Mouse (Mus musculus) right cerebral cortex, postnatal 36 days (tissue): ENCODE measurements at regions not wholly inside any gene's neighbourhood (a gene's known extent, or its start where the extent isn't known, plus 50 kb on each side); places are given as distances from the start of the nearest gene placed in this dataset.

Experiments used
- DNase-seq, 2 experiments: peaks; one replicate each; pipeline ENCODE4 v3.0.0; 2022; ENCODE audit warnings: low spot score in 2 of 2, mixed read lengths in 1 of 2

GRCm38 (mm10) chr9:47129101-47129500 is 130.6 kb downstream of the Gm4791 start:
- DNase-seq, result no peak

- DNase-seq, result no peak
Observed at GRCm38 (mm10) chr9:47133454-47133853, 134.9 kb downstream of the Gm4791 start.

- DNase-seq, result no peak
Observed at GRCm38 (mm10) chr9:47133873-47134272, 135.3 kb downstream of the Gm4791 start.

GRCm38 (mm10) chr9:47134479-47134878 is 135.9 kb downstream of the Gm4791 start:
- no peak for DNase-seq

GRCm38 (mm10) chr9:47136641-47137040 is 138.1 kb downstream of the Gm4791 start:
- no peak for DNase-seq

- DNase-seq, result no peak
Observed at GRCm38 (mm10) chr9:47153471-47153870, 154.9 kb downstream of the Gm4791 start.

- no peak for DNase-seq
Observed at GRCm38 (mm10) chr9:47165480-47166131, 167.1 kb downstream of the Gm4791 start.

- no peak for DNase-seq
Observed at GRCm38 (mm10) chr9:47167681-47168240, 169.2 kb downstream of the Gm4791 start.

GRCm38 (mm10) chr9:47176044-47176443 is 177.5 kb downstream of the Gm4791 start:
- no peak for DNase-seq

- DNase-seq, result no peak
Observed at GRCm38 (mm10) chr9:47218101-47218500, 219.6 kb downstream of the Gm4791 start.

- DNase-seq, result no peak
Observed at GRCm38 (mm10) chr9:47223536-47223935, 225.0 kb downstream of the Gm4791 start.

- DNase-seq, result no peak
Observed at GRCm38 (mm10) chr9:47224249-47224648, 225.7 kb downstream of the Gm4791 start.

- DNase-seq, result no peak
Observed at GRCm38 (mm10) chr9:47226476-47227271, 228.1 kb downstream of the Gm4791 start.

GRCm38 (mm10) chr9:47227298-47227697 is 228.8 kb downstream of the Gm4791 start:
- DNase-seq, result no peak

- no peak for DNase-seq
Observed at GRCm38 (mm10) chr9:47228736-47229135, 230.2 kb downstream of the Gm4791 start.

GRCm38 (mm10) chr9:47229296-47229695 is 230.8 kb downstream of the Gm4791 start:
- no peak for DNase-seq

- no peak for DNase-seq
Observed at GRCm38 (mm10) chr9:47240950-47241349, 242.4 kb downstream of the Gm4791 start.

GRCm38 (mm10) chr9:47242051-47242450 is 243.5 kb downstream of the Gm4791 start:
- no peak for DNase-seq

GRCm38 (mm10) chr9:47242526-47242925 is 244.0 kb downstream of the Gm4791 start:
- DNase-seq, result no peak

GRCm38 (mm10) chr9:47249029-47249428 is 250.5 kb downstream of the Gm4791 start:
- no peak for DNase-seq

GRCm38 (mm10) chr9:47251160-47251559 is 252.6 kb downstream of the Gm4791 start:
- DNase-seq, result no peak

GRCm38 (mm10) chr9:47253836-47254657 is 255.5 kb downstream of the Gm4791 start:
- DNase-seq, result no peak
